Mouse (Mus musculus) urinary bladder, adult 18-20 months (tissue): ENCODE measurements at regions not wholly inside any gene's neighbourhood (a gene's known extent, or its start where the extent isn't known, plus 50 kb on each side); places are given as distances from the start of the nearest gene placed in this dataset.

Experiments used
- DNase-seq, 2 experiments: peaks; one replicate each; pipeline ENCODE4 v3.0.0; 2022; ENCODE audit warnings: low spot score in 2 of 2, mixed read lengths in 2 of 2

DNA sequence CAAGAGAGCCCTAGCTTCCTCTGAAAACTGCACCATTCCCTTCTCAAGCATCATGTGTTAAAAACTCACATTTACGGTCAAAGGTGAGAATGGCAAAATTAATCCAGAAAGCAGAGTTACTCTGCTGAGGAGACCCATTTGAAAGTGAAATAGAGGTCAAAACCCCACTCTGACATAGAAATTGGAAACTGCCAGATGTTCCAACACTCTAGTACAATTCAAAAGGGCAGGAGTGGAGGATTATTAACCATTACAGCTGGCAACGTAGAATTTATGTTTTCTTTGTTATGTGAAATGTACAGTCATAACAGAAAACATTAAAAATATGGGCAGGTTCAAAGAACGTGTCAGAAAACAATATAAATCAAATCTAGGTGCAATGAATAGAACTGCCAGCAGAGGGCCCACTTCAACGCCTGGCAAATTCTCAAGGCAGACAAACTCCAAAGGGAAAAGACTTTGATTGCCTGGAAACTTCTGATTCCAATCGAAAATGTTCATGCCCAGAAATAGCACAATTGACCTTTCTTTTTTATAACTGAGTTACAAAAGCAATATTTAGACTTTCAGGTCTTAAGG, 54.2 kb upstream of the Rfpl4b start:
- peak in 1 of 2 experiments; percentile 17 for DNase-seq

DNA sequence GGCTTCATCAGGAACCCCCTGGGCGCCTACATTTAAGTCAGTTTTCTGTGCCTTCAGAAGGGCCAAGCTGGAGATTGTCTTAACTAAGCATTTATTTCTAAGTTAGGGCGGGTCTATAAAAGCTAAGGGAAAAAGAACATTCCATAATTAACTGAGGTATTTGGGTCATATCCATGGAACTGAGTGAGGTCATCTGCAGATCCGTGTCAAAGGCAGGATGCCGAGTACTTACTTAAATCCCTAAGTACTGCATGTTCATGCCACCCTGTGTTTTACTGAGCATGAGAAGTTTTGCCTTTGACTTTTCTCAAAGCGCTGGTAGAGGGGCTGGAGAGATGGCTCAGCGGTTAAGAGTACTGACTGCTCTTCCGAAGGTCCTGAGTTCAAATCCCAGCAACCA, 57.7 kb upstream of the Rfpl4b start:
- DNase-seq, result no peak

DNA sequence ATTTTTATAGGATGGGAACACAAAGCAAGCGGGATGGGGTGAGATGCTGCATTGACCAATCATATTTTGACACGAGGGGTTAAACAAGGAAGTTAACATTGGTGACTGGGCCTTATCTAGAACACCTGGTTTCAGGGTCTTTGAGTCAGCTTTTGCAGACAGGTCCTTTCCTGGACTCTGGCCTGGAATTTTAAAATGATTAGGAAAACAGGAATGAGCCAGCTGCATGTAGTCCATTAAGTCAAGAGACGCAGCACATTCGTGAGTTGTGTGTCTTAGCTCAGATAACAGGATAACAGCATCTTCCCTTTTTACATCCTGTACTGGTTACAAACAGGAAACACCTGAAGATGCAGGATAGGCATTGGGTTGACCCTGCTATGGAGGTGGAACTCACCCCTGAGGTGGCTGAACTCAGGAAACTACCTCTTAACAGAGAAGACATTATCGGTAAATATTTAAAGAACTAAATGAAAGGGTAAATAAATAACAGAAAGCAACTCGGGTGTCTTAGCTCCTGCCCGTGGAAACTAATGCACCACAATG, 59.1 kb upstream of the Rfpl4b start:
- DNase-seq, result no peak

DNA sequence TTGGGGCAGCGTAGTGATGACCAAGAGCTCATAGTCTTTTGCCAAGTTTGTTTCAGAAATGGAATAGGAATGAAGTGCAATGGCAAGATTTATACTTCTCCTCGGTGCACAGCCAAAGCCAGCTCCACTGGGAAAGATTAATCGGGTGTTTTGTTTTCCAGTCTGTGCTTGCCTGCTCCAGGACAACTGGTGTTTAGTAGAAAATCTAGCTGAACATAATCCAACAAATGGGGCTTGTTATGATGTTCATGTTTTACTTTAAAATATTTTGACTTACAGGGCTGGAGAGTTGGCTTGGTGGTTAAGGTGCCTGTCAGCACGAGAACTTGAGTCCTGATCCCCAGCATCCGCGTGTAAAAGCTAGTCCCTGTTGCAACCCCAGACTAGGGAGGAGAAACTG, 60.6 kb upstream of the Rfpl4b start:
- peak in 1 of 2 experiments; percentile 34 for DNase-seq

DNA sequence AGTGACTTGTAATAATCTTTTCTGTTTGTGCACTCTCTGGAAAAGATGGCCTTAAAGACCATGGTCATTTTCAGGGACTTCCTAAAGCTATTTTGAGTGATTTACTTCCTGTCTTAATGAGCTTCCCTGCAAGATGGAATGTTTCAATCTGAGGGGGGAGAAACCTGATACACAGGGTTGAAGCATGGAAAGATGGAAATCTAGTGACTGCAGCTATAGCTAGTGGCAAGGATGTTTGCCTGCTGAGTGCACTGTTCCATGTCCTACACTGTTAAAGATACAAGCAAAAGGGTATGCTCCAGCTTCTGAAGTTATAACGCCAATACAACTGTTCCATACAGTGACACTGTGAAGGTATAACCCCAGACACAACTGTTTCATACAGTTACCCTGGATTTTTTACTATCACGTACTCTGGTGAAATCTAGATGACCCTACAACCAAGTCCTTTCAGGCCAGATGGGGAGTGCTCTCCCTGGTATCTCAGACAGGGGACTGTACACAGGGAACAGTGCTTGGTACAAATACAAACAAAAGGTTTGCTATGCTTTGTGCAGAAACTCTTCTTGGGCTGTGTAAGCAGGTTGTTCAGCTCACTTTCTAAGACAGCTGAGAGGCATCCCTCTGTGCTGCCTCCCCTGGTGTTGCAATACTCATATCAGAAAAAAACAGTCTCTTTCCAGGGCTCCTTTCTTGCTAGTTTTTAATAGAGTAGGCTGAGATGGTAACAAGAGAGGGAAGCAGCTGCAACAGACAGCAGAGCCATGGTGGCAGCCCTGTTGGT, 62.4 kb upstream of the Rfpl4b start:
- DNase-seq, result no peak

DNA sequence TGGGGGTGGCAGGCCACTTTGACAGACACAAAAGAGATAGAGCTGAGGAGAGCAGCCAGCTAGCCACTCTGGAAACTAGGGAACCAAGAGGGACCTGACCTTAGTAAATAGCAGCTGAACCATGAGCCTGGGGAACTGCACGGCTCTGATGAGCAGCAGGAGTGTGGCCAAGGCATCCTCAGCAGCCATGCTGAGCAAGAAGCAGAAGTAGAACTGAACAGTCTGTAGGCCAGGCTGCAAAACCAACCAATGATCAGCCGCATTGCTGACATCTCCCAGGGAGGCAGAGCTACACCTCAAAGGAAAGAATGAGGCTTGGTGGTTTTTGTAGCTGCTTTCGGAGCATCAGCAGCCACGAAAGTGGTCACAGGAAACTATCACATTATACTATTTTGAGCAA, 63.1 kb upstream of the Rfpl4b start:
- no peak for DNase-seq

DNA sequence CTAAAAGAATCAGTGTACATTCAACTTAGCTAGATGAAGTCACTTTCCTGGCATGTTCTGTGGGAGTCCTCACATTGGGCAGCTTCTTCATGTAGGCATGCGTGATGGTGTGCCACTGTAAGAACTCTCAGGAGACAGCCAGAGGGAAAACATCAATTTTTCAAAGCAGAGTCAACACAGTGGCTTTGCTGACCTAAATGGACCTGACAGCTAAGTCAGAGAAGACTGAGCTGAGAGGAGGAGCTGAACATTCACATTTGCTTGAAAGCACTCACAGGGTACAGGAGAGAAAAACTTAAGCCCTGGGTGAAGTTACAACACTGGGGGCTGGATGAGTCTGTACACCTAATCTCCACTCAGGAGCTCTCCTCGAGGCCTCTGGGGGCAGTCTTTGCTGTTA, 64.9 kb upstream of the Rfpl4b start:
- no peak for DNase-seq

DNA sequence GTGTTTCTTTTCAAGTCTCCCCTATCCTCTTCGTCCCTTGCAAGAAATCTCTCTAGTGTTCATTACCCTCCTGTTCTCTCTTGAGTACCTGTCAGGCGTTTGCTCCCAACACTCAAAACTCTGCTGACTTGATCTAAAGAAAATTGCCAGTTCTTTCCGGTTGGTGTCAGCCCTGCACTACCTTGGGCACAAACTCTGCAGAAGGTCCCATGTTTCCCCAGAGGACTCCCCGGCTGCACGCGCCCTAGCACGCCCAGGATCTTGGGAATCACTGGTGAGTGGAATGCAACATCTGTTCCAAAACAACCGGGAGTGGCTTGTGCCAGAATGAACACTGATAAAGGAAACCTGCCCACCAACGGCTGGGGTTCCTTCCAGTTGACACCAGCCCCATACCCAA, 66.3 kb upstream of the Rfpl4b start:
- DNase-seq, result no peak

DNA sequence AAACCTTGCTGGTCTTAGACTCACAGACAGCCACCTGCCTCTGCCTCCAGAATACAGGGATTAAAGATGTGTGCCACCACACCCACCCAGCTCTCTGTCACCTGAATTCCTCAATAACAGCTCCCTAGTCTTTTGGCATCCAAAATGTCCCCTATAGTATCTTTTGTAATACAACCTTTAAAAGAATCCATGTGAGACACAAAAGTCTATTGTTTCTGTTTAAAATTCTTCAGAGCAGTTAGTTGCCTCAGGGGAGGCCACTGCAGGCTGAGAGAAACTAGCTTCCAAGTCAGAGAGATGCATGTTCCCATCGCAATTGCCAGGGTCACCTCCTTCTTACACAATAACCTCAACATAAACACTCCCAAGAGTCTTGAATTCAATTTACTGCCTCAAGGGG, 70.6 kb upstream of the Lama4 start:
- DNase-seq, result no peak

DNA sequence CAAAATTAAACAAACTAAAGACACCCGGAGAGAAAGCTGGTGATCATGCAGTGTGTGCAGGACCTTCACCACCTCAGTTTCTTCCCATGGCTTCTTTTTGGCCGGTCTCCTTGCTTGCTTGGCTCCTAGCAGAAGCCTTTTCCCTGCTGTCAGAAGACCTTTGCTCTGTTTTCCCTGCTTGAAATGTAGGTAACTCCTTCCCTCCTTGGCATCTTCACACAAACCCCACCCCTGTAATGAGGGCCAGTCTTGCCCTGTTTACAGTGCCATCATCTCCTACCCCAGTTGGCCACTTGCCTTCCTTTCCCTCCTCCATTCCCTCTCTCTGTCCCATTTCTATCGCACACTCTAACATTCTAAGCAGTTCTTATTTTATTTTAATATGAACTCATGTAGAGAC, 69.7 kb upstream of the Lama4 start:
- no peak for DNase-seq

DNA sequence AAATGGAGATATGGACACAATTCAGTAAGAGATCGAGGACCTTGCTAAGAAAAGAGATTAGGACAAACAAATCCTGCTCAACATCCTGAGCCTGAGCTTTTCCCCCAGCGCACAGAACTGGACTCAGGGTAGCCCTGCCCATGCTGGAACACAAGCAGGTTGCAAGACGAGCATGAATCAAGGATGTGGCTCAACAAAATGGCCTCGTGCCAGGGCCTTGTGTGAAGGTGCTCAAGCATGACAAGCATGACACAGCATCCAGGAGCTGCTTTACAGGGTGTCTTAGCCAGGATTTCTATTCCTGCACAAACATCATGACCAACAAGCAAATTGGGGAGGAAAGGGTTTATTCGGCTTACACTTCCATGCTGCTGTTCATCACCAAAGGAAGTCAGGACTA, 67.7 kb upstream of the Lama4 start:
- DNase-seq, result no peak

DNA sequence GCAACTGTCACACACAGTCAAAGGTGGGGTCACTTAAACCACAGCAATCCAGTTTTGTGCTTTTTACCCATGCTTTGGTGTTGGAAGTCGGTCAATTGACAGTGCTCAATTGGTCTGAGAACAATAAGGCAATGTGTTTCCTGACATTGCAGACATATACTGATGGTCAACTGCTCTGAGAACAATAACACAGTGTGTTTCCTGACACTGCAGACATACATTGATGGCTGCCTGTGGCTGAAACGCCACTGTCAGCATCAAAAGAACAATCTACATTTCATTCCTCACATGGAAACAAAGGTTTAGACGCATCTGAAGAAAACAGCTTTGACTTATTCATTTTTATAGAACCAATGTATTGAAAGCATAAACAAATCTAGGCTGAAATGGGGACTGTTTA, 59.2 kb upstream of the Lama4 start:
- no peak for DNase-seq

DNA sequence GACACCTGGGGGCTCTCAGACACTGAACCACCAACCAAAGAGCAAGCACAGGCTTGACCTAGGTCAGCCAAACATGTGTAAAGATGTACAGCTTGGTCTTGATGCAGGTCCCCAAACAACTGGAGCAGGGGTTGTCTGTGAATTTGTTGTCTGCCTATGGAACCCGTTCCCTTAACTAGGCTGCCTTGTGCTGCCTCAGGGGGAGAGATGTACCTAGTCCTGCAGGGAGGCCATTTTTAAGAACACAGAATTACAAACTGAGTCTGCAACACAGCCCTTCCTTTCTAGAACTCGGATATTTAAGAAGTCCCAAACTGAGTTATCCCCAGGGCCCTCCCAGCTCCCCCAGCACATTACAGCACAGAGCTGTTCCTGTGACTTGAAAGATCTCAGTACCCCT, 57.5 kb upstream of the Lama4 start:
- DNase-seq, result no peak

DNA sequence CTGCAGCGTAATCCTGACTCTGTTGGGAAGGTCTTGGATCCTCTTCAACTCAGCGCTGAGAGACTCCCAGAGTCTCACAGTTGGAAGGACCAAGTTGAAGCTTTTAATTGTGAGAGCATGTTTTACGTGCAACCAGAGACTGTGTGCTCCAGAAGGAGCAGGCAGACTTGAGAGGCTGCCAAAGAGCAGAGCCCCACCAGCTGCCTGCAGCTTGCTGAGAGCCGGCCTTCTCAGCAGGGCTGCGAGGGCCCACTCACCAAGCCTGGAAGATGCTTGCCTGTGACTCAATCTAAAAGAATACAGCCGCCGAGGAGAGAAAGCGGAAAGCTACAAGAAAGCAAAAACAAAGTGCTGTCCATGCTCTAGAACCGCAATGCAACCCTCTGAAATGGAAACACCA, 57.0 kb upstream of the Lama4 start:
- DNase-seq, result peak; percentile 21 to 75

DNA sequence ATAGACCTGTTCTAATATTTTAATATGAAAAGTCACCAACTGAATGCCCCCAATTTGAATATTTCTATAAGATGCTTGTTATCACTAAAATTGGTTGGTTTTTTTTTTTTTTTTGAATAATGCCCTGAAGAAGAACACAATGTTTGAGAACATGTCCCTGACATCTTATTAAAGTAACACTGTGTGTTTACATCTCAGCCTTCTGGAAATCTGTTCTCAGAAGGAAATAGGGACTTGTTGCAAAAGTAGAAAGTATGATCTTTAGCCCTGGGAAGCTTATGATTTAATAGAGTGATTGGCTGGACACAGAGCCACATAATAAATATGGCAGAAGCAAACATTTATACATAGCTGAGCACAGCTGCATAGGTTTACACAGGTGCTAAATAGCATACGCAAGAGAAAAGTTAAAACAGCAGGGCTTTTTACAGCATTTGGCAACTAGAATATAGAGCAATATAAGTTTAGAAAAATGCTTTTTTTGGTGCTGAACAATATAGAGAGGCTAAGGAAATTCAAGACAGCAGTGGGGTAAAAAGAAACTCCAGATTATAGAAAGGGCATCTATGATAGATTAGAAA, 56.1 kb upstream of the Lama4 start:
- DNase-seq, result no peak

DNA sequence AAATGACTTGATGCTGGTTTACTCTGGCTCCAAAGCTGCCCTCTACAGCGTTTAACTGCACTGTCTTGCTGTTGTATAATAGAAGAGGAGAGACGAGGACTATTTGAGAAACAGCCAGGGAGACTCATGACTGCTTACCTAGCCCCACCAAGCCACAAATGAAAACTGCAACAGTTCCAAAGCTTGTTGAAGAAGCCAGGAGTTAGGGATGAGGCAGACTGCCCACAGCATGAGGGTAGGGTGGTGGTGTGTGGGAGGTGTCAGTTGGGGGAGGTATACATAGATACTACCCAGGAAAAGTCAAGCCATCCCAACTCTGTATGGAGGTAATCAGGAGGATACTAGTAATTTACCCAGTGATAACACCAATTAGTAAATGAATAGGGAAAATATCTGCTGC, 55.5 kb upstream of the Lama4 start:
- DNase-seq, result no peak

DNA sequence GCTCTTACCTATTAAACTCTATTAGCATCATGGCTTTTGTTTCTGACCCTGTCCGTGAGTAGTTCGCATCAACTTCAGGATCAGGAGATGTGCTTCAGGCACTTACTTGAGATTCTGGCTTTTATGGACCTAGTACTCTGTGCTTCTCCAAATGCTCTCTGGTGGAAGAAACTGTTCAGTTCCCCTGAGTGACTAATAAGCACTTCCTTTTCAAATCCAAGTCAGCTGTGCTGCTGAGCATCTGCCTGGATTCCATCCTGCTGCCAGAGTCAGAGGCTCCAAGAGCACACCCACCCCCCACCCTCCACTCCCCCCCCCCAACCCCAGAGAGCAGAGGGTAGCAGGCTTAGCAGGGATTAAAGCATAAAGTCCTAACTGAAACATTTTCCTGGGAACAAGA, 52.3 kb upstream of the Lama4 start:
- no peak for DNase-seq
